Mouse (Mus musculus) neural tube, embryonic 10.5 days (tissue): ENCODE measurements around the gene Krtcap2.
"Not testable (repeated sequence)": the region's sequence is repeated elsewhere in the genome, so short reads cannot be mapped to it uniquely, and the experiment has no call there.

ENCODE experiments used
- DNase-seq: peaks from one replicate; pipeline ENCODE4 v3.0.0-alpha.2; 2017; ENCODE audit warnings: low spot score; ENCODE audit errors: extremely low spot score

Gene Krtcap2

GRCm38 (mm10) chr3:89245688-89246171 lies at the start of gene Krtcap2:
TSS of gene Krtcap2 (plus strand) at chr3:89245966.
- no peak for DNase-seq

- peak; percentile 93 for DNase-seq
Observed at GRCm38 (mm10) chr3:89195979-89196877, 49.5 kb upstream of the Krtcap2 start.

GRCm38 (mm10) chr3:89199839-89200238 lies 45.9 kb upstream of the Krtcap2 start:
- no peak for DNase-seq

GRCm38 (mm10) chr3:89202253-89203141 lies 43.3 kb upstream of the Krtcap2 start, which contains the start of gene Gba:
TSS of gene Gba (plus strand) at chr3:89202928.
- peak; percentile 86 for DNase-seq

- no peak for DNase-seq
Observed at GRCm38 (mm10) chr3:89203142-89203514, 42.6 kb upstream of the Krtcap2 start.

GRCm38 (mm10) chr3:89206079-89206478 lies 39.7 kb upstream of the Krtcap2 start:
- no peak for DNase-seq

- no peak for DNase-seq
Observed at GRCm38 (mm10) chr3:89206695-89207094, 39.1 kb upstream of the Krtcap2 start.

- no peak for DNase-seq
Observed at GRCm38 (mm10) chr3:89208075-89208657, 37.6 kb upstream of the Krtcap2 start.

- no peak for DNase-seq
Observed at GRCm38 (mm10) chr3:89208736-89209135, 37.0 kb upstream of the Krtcap2 start.

- no peak for DNase-seq
Observed at GRCm38 (mm10) chr3:89209731-89210130, 36.0 kb upstream of the Krtcap2 start.

- DNase-seq: no peak
Observed at GRCm38 (mm10) chr3:89210162-89210561, 35.6 kb upstream of the Krtcap2 start.

- DNase-seq: no peak
Observed at GRCm38 (mm10) chr3:89210731-89211130, 35.0 kb upstream of the Krtcap2 start.

- peak; percentile 92 for DNase-seq
Observed at GRCm38 (mm10) chr3:89213803-89214530, 31.8 kb upstream of the Krtcap2 start.

GRCm38 (mm10) chr3:89214681-89215411 lies 30.9 kb upstream of the Krtcap2 start, which contains the start of gene Thbs3:
TSS of gene Thbs3 (plus strand) at chr3:89215180.
- peak; percentile 58 for DNase-seq

GRCm38 (mm10) chr3:89215853-89216252 lies 29.9 kb upstream of the Krtcap2 start:
- peak; percentile 86 for DNase-seq

- not testable (repeated sequence) for DNase-seq
Observed at GRCm38 (mm10) chr3:89216407-89216806, 29.4 kb upstream of the Krtcap2 start.

- DNase-seq: no peak
Observed at GRCm38 (mm10) chr3:89218271-89218670, 27.5 kb upstream of the Krtcap2 start.

GRCm38 (mm10) chr3:89219546-89219945 lies 26.2 kb upstream of the Krtcap2 start:
- DNase-seq: no peak

- DNase-seq: no peak
Observed at GRCm38 (mm10) chr3:89221167-89221566, 24.6 kb upstream of the Krtcap2 start.

- no peak for DNase-seq
Observed at GRCm38 (mm10) chr3:89224796-89225195, 21.0 kb upstream of the Krtcap2 start.
